Mouse (Mus musculus) neural tube, embryonic 12.5 days (tissue): ENCODE data around the gene Gstp3. TPM values are rescaled to one million over a fixed set of nuclear protein-coding genes. Genes with fewer than 3 reads are reported as not detected.
"Not testable (repeated sequence)": the region's sequence is repeated elsewhere in the genome, so short reads cannot be mapped to it uniquely, and the experiment has no call there.

Experiments used
- ATAC-seq: fragments of 200-750 bp; cut with Nextera tagmentation; 2 replicates; pipeline ENCODE4 v1.8.0; 2017; ENCODE audit warnings: low read depth, mild to moderate bottlenecking, moderate TSS enrichment, moderate library complexity; ENCODE audit not compliant: low FRiP score
- H3K27ac ChIP-seq: fragments of 300-500 bp; sonication (generic); 2 replicates; pipeline ENCODE4 v1.5.1; 2016
- H3K27me3 ChIP-seq: fragments of 300-500 bp; sonication (generic); replicated peaks from 2 replicates; pipeline ENCODE4 v1.6.1; 2016; ENCODE audit warnings: mild to moderate bottlenecking
- H3K36me3 ChIP-seq: fragments of 300-500 bp; sonication (generic); 2 replicates; pipeline ENCODE4 v1.6.1; 2016; ENCODE audit warnings: mild to moderate bottlenecking
- H3K4me1 ChIP-seq: fragments of 300-500 bp; sonication (generic); 2 replicates; pipeline ENCODE4 v1.6.1; 2016
- H3K4me2 ChIP-seq: fragments of 300-500 bp; sonication (generic); replicated peaks from 2 replicates; pipeline ENCODE4 v1.6.1; 2016; ENCODE audit warnings: mild to moderate bottlenecking
- H3K4me3 ChIP-seq: fragments of 300-500 bp; sonication (generic); 2 replicates; pipeline ENCODE4 v1.5.1; 2016
- H3K9ac ChIP-seq: fragments of 300-500 bp; sonication (generic); 2 replicates; pipeline ENCODE4 v1.6.1; 2016; ENCODE audit warnings: mild to moderate bottlenecking
- H3K9me3 ChIP-seq: fragments of 300-500 bp; sonication (generic); 2 replicates; pipeline ENCODE4 v1.6.1; 2016; ENCODE audit warnings: mild to moderate bottlenecking
- WGBS: fragments of 180-500 bp; shearing (Covaris S2); methylation state at CpG from one replicate; pipeline ENCODE4 v1.1.7; 2016; 5-methylcytosine and 5-hydroxymethylcytosine counted together
- polyA plus RNA-seq: library from polyadenylated mRNA; unstranded; fragments of >200 nt; fragmentation: Nextera tagmentation; extraction: Ambion mirVana; gene quantifications from 2 replicates; pipeline ENCODE4 v1.2.1, GENCODE M21; 2016

Gene Gstp3
- polyA plus RNA-seq, 1 experiment from 2014 or later: not detected

GRCm38 (mm10) chr19:4071406-4071805 is 12.0 kb upstream of the Gstp3 start:
- no peaks in the 10 kb centered on the region for H3K4me1 ChIP-seq
- H3K4me2 ChIP-seq: no peak overlapping the region
- no peak overlapping the region for H3K27ac ChIP-seq
- WGBS: 97% methylated on average over 6 of the region's 6 CpGs
- H3K4me3 ChIP-seq: no peak overlapping the region
- no peak overlapping the region for H3K9ac ChIP-seq
- H3K9me3 ChIP-seq: no peaks in the 10 kb centered on the region
- no peak for ATAC-seq
- H3K36me3 ChIP-seq: no peaks in the 10 kb centered on the region
- no peaks in the 10 kb centered on the region for H3K27me3 ChIP-seq

- WGBS: 85% methylated on average over 8 of the region's 8 CpGs
- Histone ChIP-seq H3K4me2 (no peak overlapping the region), H3K4me3 (no peak overlapping the region)
Observed at GRCm38 (mm10) chr19:4070756-4071155, 11.4 kb upstream of the Gstp3 start.

GRCm38 (mm10) chr19:4070311-4070710 is 10.9 kb upstream of the Gstp3 start:
- H3K9ac ChIP-seq: no peak overlapping the region
- no peaks in the 10 kb centered on the region for H3K27me3 ChIP-seq
- 83% methylated on average over 15 of the region's 15 CpGs for WGBS
- no peaks in the 10 kb centered on the region for H3K9me3 ChIP-seq
- no peak overlapping the region for H3K4me2 ChIP-seq
- ATAC-seq: no peak
- H3K4me1 ChIP-seq: no peaks in the 10 kb centered on the region
- no peaks in the 10 kb centered on the region for H3K36me3 ChIP-seq
- no peak overlapping the region for H3K4me3 ChIP-seq
- H3K27ac ChIP-seq: no peak overlapping the region

More at GRCm38 (mm10) chr19:4070756-4071155, 11.4 kb upstream of the Gstp3 start:
- H3K9me3 ChIP-seq: no peaks in the 10 kb centered on the region
- H3K9ac ChIP-seq: no peak overlapping the region
- H3K36me3 ChIP-seq: no peaks in the 10 kb centered on the region
- no peak for ATAC-seq
- H3K27ac ChIP-seq: no peak overlapping the region
- H3K4me1 ChIP-seq: no peaks in the 10 kb centered on the region
- no peaks in the 10 kb centered on the region for H3K27me3 ChIP-seq

GRCm38 (mm10) chr19:4068717-4069410 is 9.5 kb upstream of the Gstp3 start:
- no peak overlapping the region for H3K27ac ChIP-seq
- no peak for ATAC-seq
- WGBS: 80% methylated on average over 15 of the region's 15 CpGs
- no peak overlapping the region for H3K4me2 ChIP-seq
- no peak overlapping the region for H3K9ac ChIP-seq
- H3K4me3 ChIP-seq: no peak overlapping the region
- H3K9me3 ChIP-seq: no peaks in the 10 kb centered on the region
- no peaks in the 10 kb centered on the region for H3K4me1 ChIP-seq
- H3K27me3 ChIP-seq: no peaks in the 10 kb centered on the region
- H3K36me3 ChIP-seq: no peaks in the 10 kb centered on the region

GRCm38 (mm10) chr19:4068242-4068641 is 8.9 kb upstream of the Gstp3 start:
- 93% methylated on average over 2 of the region's 2 CpGs for WGBS
- ATAC-seq: not testable (repeated sequence)

GRCm38 (mm10) chr19:4066877-4067276 is 7.5 kb upstream of the Gstp3 start:
- no peak for ATAC-seq
- Histone ChIP-seq H3K9ac (no peak overlapping the region), H3K4me2 (no peak overlapping the region), H3K9me3 (no peaks in the 10 kb centered on the region), H3K4me1 (no peaks in the 10 kb centered on the region), H3K36me3 (no peaks in the 10 kb centered on the region), H3K4me3 (no peak overlapping the region), H3K27ac (no peak overlapping the region), H3K27me3 (no peaks in the 10 kb centered on the region)

More at GRCm38 (mm10) chr19:4068242-4068641, 8.9 kb upstream of the Gstp3 start:
- not testable (repeated sequence) for H3K27me3 ChIP-seq, H3K4me1 ChIP-seq, H3K36me3 ChIP-seq, H3K27ac ChIP-seq, H3K9ac ChIP-seq, H3K4me2 ChIP-seq, H3K4me3 ChIP-seq, H3K9me3 ChIP-seq

GRCm38 (mm10) chr19:4066280-4066679 is 6.9 kb upstream of the Gstp3 start:
- no peak overlapping the region for H3K4me3 ChIP-seq
- no peaks in the 10 kb centered on the region for H3K4me1 ChIP-seq
- 91% methylated on average over 6 of the region's 6 CpGs for WGBS
- ATAC-seq: no peak
- H3K9ac ChIP-seq: no peak overlapping the region
- no peak overlapping the region for H3K4me2 ChIP-seq
- no peaks in the 10 kb centered on the region for H3K9me3 ChIP-seq
- no peaks in the 10 kb centered on the region for H3K27me3 ChIP-seq
- no peaks in the 10 kb centered on the region for H3K36me3 ChIP-seq
- no peak overlapping the region for H3K27ac ChIP-seq

GRCm38 (mm10) chr19:4064501-4064900 is 5.1 kb upstream of the Gstp3 start:
- WGBS: 61% methylated on average over 7 of the region's 11 CpGs
- H3K36me3 ChIP-seq, H3K27ac ChIP-seq, H3K4me3 ChIP-seq, H3K9ac ChIP-seq, ATAC-seq, H3K4me2 ChIP-seq, H3K4me1 ChIP-seq, H3K27me3 ChIP-seq, H3K9me3 ChIP-seq: not testable (repeated sequence)

- H3K27me3 ChIP-seq, H3K9me3 ChIP-seq, H3K27ac ChIP-seq, H3K4me3 ChIP-seq, H3K4me1 ChIP-seq, H3K36me3 ChIP-seq, H3K4me2 ChIP-seq, ATAC-seq, H3K9ac ChIP-seq: not testable (repeated sequence)
- WGBS: 84% methylated on average over 4 of the region's 4 CpGs
Observed at GRCm38 (mm10) chr19:4063357-4063756, 4.0 kb upstream of the Gstp3 start.

- WGBS: 90% methylated on average over 6 of the region's 6 CpGs
- Histone ChIP-seq H3K27me3 (no peaks in the 10 kb centered on the region), H3K36me3 (no peaks in the 10 kb centered on the region), H3K4me1 (no peaks in the 10 kb centered on the region), H3K9me3 (no peaks in the 10 kb centered on the region), H3K4me3 (no peak overlapping the region), H3K9ac (no peak overlapping the region), H3K4me2 (no peak overlapping the region), H3K27ac (no peak overlapping the region)
- no peak for ATAC-seq
Observed at GRCm38 (mm10) chr19:4060899-4061465, 1.6 kb upstream of the Gstp3 start.

GRCm38 (mm10) chr19:4060044-4060898 is 902 bp upstream of the Gstp3 start:
- not testable (repeated sequence) for H3K9ac ChIP-seq, ATAC-seq, H3K27me3 ChIP-seq, H3K4me3 ChIP-seq, H3K36me3 ChIP-seq, H3K4me1 ChIP-seq, H3K27ac ChIP-seq, H3K9me3 ChIP-seq, H3K4me2 ChIP-seq
- WGBS: 85% methylated on average over 8 of the region's 8 CpGs

- ATAC-seq: no peak
- H3K4me1 ChIP-seq: no peaks in the 10 kb centered on the region
- WGBS: 95% methylated on average over 5 of the region's 5 CpGs
Observed at GRCm38 (mm10) chr19:4058581-4058980, 788 bp downstream of the Gstp3 start.

More at GRCm38 (mm10) chr19:4058581-4058980, 788 bp downstream of the Gstp3 start:
- Histone ChIP-seq H3K36me3 (no peaks in the 10 kb centered on the region), H3K4me2 (no peak overlapping the region), H3K4me3 (no peak overlapping the region), H3K9ac (no peak overlapping the region), H3K9me3 (no peaks in the 10 kb centered on the region), H3K27ac (no peak overlapping the region), H3K27me3 (no peaks in the 10 kb centered on the region)
